In genomic region chr2:91066455-91066854, GRCm38 (mm10) we compare ENCODE assay signal across 34 mouse cellular contexts. TPM values are rescaled to one million over a fixed set of nuclear protein-coding genes. Genes with fewer than 3 reads are reported as not detected.
DNase-seq lines count a peak whose midpoint lies in the region; ATAC-seq and TF ChIP-seq lines count a peak whose summit lies in the region.
"Had no signal": no experiment of that assay in that cellular context is flagged by ENCODE, and none has a peak within 500 bp of the region (broad histone marks: within the 10 kb centered on the region; RNA-seq: fewer than 3 reads in every experiment).

No protein-coding gene starts in this region.

- no peak for ATAC-seq in heart, embryonic 13.5 days (ENCODE audit: extremely low read depth, insufficient number of reproducible peaks, low FRiP score, low TSS enrichment)
- ATAC-seq: forebrain, embryonic 15.5 days; hindbrain, postnatal 0 days; intestine, embryonic 15.5 days; midbrain, embryonic 16.5 days had no signal

- peaks cover 64% of the 10 kb centered on the region for H3K36me3 ChIP-seq in heart, embryonic 13.5 days
- H3K36me3 ChIP-seq in myocyte (ENCODE audit: control insufficient read depth, insufficient read depth) = peaks cover 4% of the 10 kb centered on the region
- peaks cover 9% of the 10 kb centered on the region for H3K36me3 ChIP-seq in thymus, adult 2 months (ENCODE audit: control insufficient read depth, insufficient read depth, low read length)

- peak; percentile 54 to 63 for DNase-seq in cerebellum, postnatal 14 days
- no peak for DNase-seq in cerebellum, adult 11-12 months
- no peak for DNase-seq in heart, adult 18-20 months
- no peak for DNase-seq in layer of hippocampus, adult 2 months (ENCODE audit: low spot score in 2 of 2)
- no peak for DNase-seq in layer of hippocampus, postnatal 14 days (ENCODE audit: low spot score in 2 of 2)
- DNase-seq in thymus, adult 2 months = no peak
- DNase-seq: adrenal gland, postnatal 25 days; cerebellum, adult 9-10 months; embryo, embryonic 11 days; gastrocnemius, postnatal 25 days; kidney, adult 2 months; kidney, postnatal 4 days; lung, embryonic 14.5 days; lung, postnatal 14 days; right cerebral cortex, adult 18-20 months; spleen, adult 18-20 months; thymus, postnatal 25 days had no signal

- 0 out of 2 replicates have a peak overlapping the region, but pooled peaks have one; percentile 15 for H3K27ac ChIP-seq in heart, embryonic 13.5 days (replicated peaks)
- H3K27ac ChIP-seq in layer of hippocampus, adult 2 months = peak overlapping the region; percentile 54; the same call in 1 of the 2 replicates
- H3K27ac ChIP-seq in thymus, adult 2 months (ENCODE audit: control insufficient read depth, insufficient read depth, low read length) = no peak overlapping the region
- H3K27ac ChIP-seq: embryonic facial prominence, embryonic 12.5 days; forebrain, embryonic 10.5 days; forebrain, embryonic 15.5 days; hindbrain, embryonic 12.5 days; intestine, embryonic 15.5 days; kidney, postnatal 0 days; limb, embryonic 12.5 days; liver, embryonic 15.5 days; neural tube, embryonic 12.5 days had no signal

- H3K4me3 ChIP-seq in heart, embryonic 13.5 days = no peak overlapping the region
- no peak overlapping the region for H3K4me3 ChIP-seq in layer of hippocampus, adult 2 months
- H3K4me3 ChIP-seq in myocyte = no peak overlapping the region
- no peak overlapping the region for H3K4me3 ChIP-seq in thymus, adult 2 months (ENCODE audit: control insufficient read depth, insufficient read depth, low read length)
- H3K4me3 ChIP-seq: embryonic facial prominence, embryonic 12.5 days; forebrain, embryonic 10.5 days; forebrain, embryonic 15.5 days; hindbrain, embryonic 12.5 days; intestine, embryonic 15.5 days; limb, embryonic 12.5 days; liver, embryonic 15.5 days; neural tube, embryonic 12.5 days had no signal

- peaks cover 48% of the 10 kb centered on the region for H3K4me1 ChIP-seq in heart, embryonic 13.5 days
- H3K4me1 ChIP-seq in thymus, adult 2 months (replicated peaks; ENCODE audit: control insufficient read depth, insufficient read depth, low read length) = peaks cover 4% of the 10 kb centered on the region

- 75% methylated on average over 3 of the region's 3 CpGs for WGBS in heart, embryonic 13.5 days
- WGBS in thymus, adult 2 months = 96% methylated on average over 3 of the region's 3 CpGs

- TF ChIP-seq CTCF in layer of hippocampus, adult 2 months (conservative IDR thresholded peaks at IDR 0.05) = no peak
- TF ChIP-seq CTCF in thymus, adult 2 months (IDR thresholded peaks at IDR 0.05; ENCODE audit: borderline replicate concordance, control insufficient read depth, extremely low read depth, insufficient read depth, low read length, poor library complexity) = no peak

- no peaks in the 10 kb centered on the region for H3K79me2 ChIP-seq in myocyte (ENCODE audit: control insufficient read depth, insufficient read depth)

- no peak overlapping the region for H3ac ChIP-seq in myocyte (ENCODE audit: control insufficient read depth, insufficient read length)

- TF ChIP-seq POLR2A in myocyte (IDR thresholded peaks at IDR 0.05; ENCODE audit: insufficient read length, low read depth) = peak; percentile 29
- TF ChIP-seq POLR2A in thymus, adult 2 months (IDR thresholded peaks at IDR 0.05; ENCODE audit: control insufficient read depth, extremely low read depth, insufficient read depth, low read length, poor library complexity) = no peak

- no peaks in the 10 kb centered on the region for H3K27me3 ChIP-seq in heart, embryonic 13.5 days (replicated peaks)
- H3K27me3 ChIP-seq in myocyte (ENCODE audit: control insufficient read depth, insufficient read depth, insufficient read length) = no peaks in the 10 kb centered on the region
- no peaks in the 10 kb centered on the region for H3K27me3 ChIP-seq in thymus, adult 2 months (ENCODE audit: control insufficient read depth, insufficient read depth, low read length)
- H3K27me3 ChIP-seq: embryonic facial prominence, embryonic 12.5 days; forebrain, embryonic 15.5 days; hindbrain, embryonic 12.5 days; intestine, embryonic 15.5 days; limb, embryonic 12.5 days; liver, embryonic 15.5 days; neural tube, embryonic 12.5 days had no signal

- no peaks in the 10 kb centered on the region for H3K9me3 ChIP-seq in heart, embryonic 13.5 days
- H3K9me3 ChIP-seq: embryonic facial prominence, embryonic 12.5 days; forebrain, embryonic 10.5 days; forebrain, embryonic 15.5 days; hindbrain, embryonic 12.5 days; intestine, embryonic 15.5 days; limb, embryonic 12.5 days; liver, embryonic 15.5 days; neural tube, embryonic 12.5 days had no signal

- 0 out of 2 replicates have a peak overlapping the region, but pooled peaks have one; percentile 14 for H3K9ac ChIP-seq in heart, embryonic 13.5 days
- H3K9ac ChIP-seq: embryonic facial prominence, embryonic 12.5 days; forebrain, embryonic 15.5 days; hindbrain, embryonic 12.5 days; intestine, embryonic 15.5 days; limb, embryonic 12.5 days; liver, embryonic 15.5 days; lung, embryonic 14.5 days; neural tube, embryonic 12.5 days had no signal

- H3K4me2 ChIP-seq in heart, embryonic 13.5 days = no peak overlapping the region
- no peak overlapping the region for H3K4me2 ChIP-seq in myocyte (ENCODE audit: low read depth)
- H3K4me2 ChIP-seq: embryonic facial prominence, embryonic 12.5 days; forebrain, embryonic 15.5 days; hindbrain, embryonic 12.5 days; intestine, embryonic 15.5 days; limb, embryonic 12.5 days; liver, embryonic 15.5 days; lung, embryonic 14.5 days; midbrain, embryonic 11.5 days; neural tube, embryonic 12.5 days had no signal

TF ChIP-seq in myocyte, 11 proteins besides CTCF, POLR2A, EP300 and RAD21:
- TF ChIP-seq MAX (IDR thresholded peaks at IDR 0.05; ENCODE audit: low read depth) (no peak), POLR2AphosphoS2 (IDR thresholded peaks at IDR 0.05; ENCODE audit: insufficient read length, low read depth) (peak; percentile 77), MYOG (IDR thresholded peaks at IDR 0.05; ENCODE audit: control insufficient read depth in 1 of 3, insufficient read depth in 1 of 3, insufficient read length in 2 of 3, low read depth in 2 of 3) (no peak), SRF (IDR thresholded peaks at IDR 0.05; ENCODE audit: control insufficient read depth, insufficient read length, low read depth) (no peak)

RNA-seq across cellular contexts. Expression of gene Slc39a13, which starts 3.8 kb away (rescaled TPM):
- polyA plus RNA-seq in heart, embryonic 13.5 days (2015; fragmentation: Nextera tagmentation; extraction: Ambion mirVana) = 45.0 and 55.5 TPM in 2 replicates
- total RNA-seq in heart, adult 18-20 months (2021) = 10 to 100 TPM; 20.0 to 26.2 TPM
- 10 to 100 TPM; 33.7 to 37.3 TPM for total RNA-seq in layer of hippocampus, adult 2 months (2021)
- total RNA-seq in layer of hippocampus, postnatal 14 days (2021) = 10 to 100 TPM; 24.7 to 29.6 TPM
- 41.1 TPM for polyA plus RNA-seq in myocyte (2012; fragmentation: generic; extraction: Trizol)
- polyA plus RNA-seq in thymus, adult 2 months (2012; rRNA removed) = 45.8 and 59.0 TPM in 2 replicates

RNA-seq across cellular contexts. Expression of gene Psmc3, which starts 12.6 kb away (rescaled TPM):
- 226 and 239 TPM in 2 replicates for polyA plus RNA-seq in heart, embryonic 13.5 days (2015; fragmentation: Nextera tagmentation; extraction: Ambion mirVana)
- 100 to 1,000 TPM; 231 to 257 TPM for total RNA-seq in heart, adult 18-20 months (2021)
- total RNA-seq in layer of hippocampus, adult 2 months (2021) = 100 to 1,000 TPM; 203 to 215 TPM
- 100 to 1,000 TPM; 214 to 234 TPM for total RNA-seq in layer of hippocampus, postnatal 14 days (2021)
- polyA plus RNA-seq in myocyte (2012; fragmentation: generic; extraction: Trizol) = 688 TPM
- polyA plus RNA-seq in thymus, adult 2 months (2012; rRNA removed) = 103 and 114 TPM in 2 replicates

RNA-seq across cellular contexts. Expression of gene Spi1, which starts 15.7 kb away (rescaled TPM):
- polyA plus RNA-seq in heart, embryonic 13.5 days (2015; fragmentation: Nextera tagmentation; extraction: Ambion mirVana) = 3.5 and 3.9 TPM in 2 replicates
- 1 to 10 TPM; 4.0 to 5.0 TPM for total RNA-seq in heart, adult 18-20 months (2021)
- total RNA-seq in layer of hippocampus, adult 2 months (2021) = 1 to 10 TPM; 2.4 to 5.4 TPM
- 1 to 10 TPM; 4.0 to 4.5 TPM for total RNA-seq in layer of hippocampus, postnatal 14 days (2021)
- polyA plus RNA-seq in myocyte (2012; fragmentation: generic; extraction: Trizol) = 0.04 TPM
- polyA plus RNA-seq in thymus, adult 2 months (2012; rRNA removed) = 53.6 and 55.7 TPM in 2 replicates

RNA-seq across cellular contexts. Expression of gene Rapsn, which starts 31.0 kb away (rescaled TPM):
- 21.2 and 25.8 TPM in 2 replicates for polyA plus RNA-seq in heart, embryonic 13.5 days (2015; fragmentation: Nextera tagmentation; extraction: Ambion mirVana)
- 10 to 100 TPM; 17.6 to 18.5 TPM for total RNA-seq in heart, adult 18-20 months (2021)
- total RNA-seq in layer of hippocampus, adult 2 months (2021) = under 1 TPM in 1 of 2 experiments, not detected in 1; 0.31 TPM
- under 1 TPM; 0.35 to 0.43 TPM for total RNA-seq in layer of hippocampus, postnatal 14 days (2021)
- polyA plus RNA-seq in myocyte (2012; fragmentation: generic; extraction: Trizol) = 199 TPM
- 9.0 and 10.1 TPM in 2 replicates for polyA plus RNA-seq in thymus, adult 2 months (2012; rRNA removed)
- total RNA-seq: hindbrain, postnatal 0 days; liver, adult 2 months; MEL had no signal

RNA-seq across cellular contexts. Expression of gene Mybpc3, which starts 51.5 kb away (rescaled TPM):
- 806 and 882 TPM in 2 replicates for polyA plus RNA-seq in heart, embryonic 13.5 days (2015; fragmentation: Nextera tagmentation; extraction: Ambion mirVana)
- total RNA-seq in heart, adult 18-20 months (2021) = 1,000 to 10,000 TPM; 1,572 to 1,905 TPM
- total RNA-seq in layer of hippocampus, adult 2 months (2021) = under 1 TPM in 1 of 2 experiments, not detected in 1; 0.07 TPM
- under 1 TPM; 0.48 to 0.62 TPM for total RNA-seq in layer of hippocampus, postnatal 14 days (2021)
- polyA plus RNA-seq in myocyte (2012; fragmentation: generic; extraction: Trizol) = 0.05 TPM
- 2.4 and 57.9 TPM in 2 replicates for polyA plus RNA-seq in thymus, adult 2 months (2012; rRNA removed)
- total RNA-seq: adrenal gland, postnatal 25 days; gastrocnemius, adult 18-20 months; gastrocnemius, postnatal 25 days; liver, adult 2 months had no signal
- polyA plus RNA-seq: forebrain, embryonic 10.5 days; forebrain, embryonic 15.5 days; midbrain, embryonic 11.5 days had no signal

Comparison
In these comparisons a context has a peak if more than half of its experiments do, and no peak if none do; other contexts are left out.
1. DNase-seq: peak in cerebellum, postnatal 14 days (2 of 2); none in cerebellum, adult 11-12 months (single experiment), heart, adult 18-20 months (0 of 2), layer of hippocampus, adult 2 months (0 of 2), layer of hippocampus, postnatal 14 days (0 of 2) and thymus, adult 2 months (single experiment).